Mouse (Mus musculus) ovary, postnatal 14 days (tissue): Measurements from ENCODE around the gene Lrrtm1.

Experiments used
- DNase-seq: peaks from one replicate; pipeline ENCODE4 v3.0.0; 2022; ENCODE audit warnings: low spot score

Lrrtm1 gene

DNA sequence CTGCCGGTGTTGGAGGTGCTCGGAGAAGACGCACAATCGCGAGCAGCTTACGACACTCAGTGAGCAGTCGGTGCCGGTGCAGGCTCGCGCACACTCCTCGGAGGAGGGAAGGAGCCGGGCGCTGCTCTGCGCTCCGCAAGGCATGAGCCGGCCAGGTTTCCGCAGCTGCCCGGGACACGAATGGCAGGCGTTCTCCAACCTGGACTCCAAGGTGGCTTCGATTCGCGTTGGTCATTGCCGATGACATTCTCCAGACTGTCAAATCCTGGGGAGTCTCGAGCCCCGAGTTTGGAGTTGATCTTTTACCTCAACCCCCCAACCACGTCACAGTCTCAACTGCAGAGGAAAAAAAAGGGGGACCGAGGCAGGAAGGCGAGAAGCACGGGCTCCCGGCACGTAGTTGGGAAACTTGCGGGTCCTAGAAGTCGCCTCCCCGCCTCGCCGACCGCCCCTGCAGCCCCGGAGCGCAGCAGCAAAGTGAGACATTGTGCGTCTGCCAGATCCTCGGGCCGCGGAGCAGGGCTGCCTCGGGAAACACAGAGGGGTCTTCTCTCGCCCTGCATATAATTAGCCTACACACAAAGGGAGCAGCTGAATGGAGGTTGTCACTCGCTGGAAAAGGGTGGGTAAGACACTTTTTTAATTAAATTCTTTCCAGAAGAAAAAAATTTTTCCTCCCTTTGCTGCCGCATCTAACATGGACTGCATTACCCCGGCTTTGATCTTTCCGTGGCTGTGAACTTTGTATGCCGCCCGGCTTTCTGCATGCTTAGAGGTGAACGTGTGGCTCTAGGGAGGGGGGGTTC, at the start of gene Lrrtm1:
Gene Lrrtm1 (plus strand): TSS at position 89 of the 806 bp plus-strand sequence.
- peak; percentile 29 for DNase-seq

DNA sequence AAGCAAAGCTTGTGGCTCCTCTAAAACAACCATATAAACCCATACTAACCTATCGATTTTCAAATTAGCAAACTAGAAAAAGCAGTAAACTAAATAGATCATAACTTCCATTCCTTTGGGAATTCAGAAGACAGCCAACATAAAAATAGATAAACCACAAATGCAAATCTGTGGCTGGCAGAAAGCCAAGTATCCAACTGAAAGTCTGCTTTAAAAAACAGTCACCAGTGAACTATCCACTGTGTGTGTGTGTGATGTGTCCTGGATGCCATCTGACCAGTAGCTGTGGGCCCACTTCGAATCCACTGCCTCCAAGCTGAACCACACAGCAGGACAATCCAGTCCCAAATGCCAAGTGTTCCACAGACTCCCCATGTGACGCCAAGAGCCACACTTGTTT, 45.8 kb upstream of the Lrrtm1 start:
- no peak for DNase-seq

DNA sequence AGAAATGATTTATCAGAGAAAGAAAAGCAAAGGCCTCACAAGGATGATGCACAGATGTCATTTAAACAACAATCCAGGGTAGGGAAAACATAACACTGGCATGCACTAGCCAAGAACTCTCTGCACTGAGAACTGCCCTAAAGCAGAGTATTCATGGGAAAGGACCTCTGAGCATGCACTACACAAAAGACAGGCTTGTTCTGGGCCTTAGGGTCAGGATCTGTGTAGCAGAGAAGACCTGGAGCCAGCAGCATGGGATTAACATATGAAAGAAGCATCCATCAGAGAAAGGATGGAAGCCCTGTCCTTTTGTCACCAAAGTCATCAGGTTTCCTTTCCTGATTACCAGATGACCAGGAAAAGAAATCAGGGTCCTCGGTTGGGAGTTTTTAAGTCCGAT, 43.1 kb upstream of the Lrrtm1 start:
- no peak for DNase-seq

DNA sequence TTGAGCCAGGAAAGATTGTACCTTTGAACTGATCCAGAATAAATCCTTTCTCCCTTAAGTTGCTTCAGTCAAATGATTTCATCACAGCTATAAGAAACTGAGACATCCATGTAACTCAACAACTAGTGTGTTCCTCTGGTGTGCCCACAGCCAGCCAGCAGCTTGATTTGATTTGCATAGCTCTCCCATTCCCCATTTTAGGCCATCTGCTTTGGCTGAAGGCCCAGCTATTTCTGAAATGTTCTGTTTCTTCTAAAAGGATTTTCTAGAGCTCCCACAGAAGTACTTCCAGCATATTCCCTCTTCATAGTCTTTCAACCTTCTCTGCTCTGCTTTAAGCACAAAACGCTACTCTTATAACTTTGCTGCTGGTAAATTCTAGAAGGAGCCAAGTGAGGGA, 33.3 kb upstream of the Lrrtm1 start:
- DNase-seq = no peak

DNA sequence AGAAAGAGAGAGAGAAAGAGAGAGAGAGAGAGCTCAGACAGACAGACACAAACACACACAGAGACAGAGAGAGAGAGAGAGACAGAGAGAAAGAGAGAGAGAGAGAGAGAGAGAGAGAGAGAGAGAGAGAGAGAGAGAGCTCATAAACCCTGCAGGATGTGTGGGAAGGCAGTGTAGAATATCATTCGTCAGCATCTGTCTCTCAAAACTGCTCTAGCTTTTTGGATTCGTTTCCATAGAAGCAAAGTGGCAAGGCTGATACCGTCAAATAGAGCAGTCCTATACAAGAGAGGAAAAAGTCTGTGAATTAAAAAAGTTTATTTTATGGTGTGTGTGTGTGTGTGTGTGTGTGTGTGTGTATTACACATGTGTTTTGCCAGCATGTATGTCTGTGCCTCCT, 32.6 kb upstream of the Lrrtm1 start:
- DNase-seq = no peak

DNA sequence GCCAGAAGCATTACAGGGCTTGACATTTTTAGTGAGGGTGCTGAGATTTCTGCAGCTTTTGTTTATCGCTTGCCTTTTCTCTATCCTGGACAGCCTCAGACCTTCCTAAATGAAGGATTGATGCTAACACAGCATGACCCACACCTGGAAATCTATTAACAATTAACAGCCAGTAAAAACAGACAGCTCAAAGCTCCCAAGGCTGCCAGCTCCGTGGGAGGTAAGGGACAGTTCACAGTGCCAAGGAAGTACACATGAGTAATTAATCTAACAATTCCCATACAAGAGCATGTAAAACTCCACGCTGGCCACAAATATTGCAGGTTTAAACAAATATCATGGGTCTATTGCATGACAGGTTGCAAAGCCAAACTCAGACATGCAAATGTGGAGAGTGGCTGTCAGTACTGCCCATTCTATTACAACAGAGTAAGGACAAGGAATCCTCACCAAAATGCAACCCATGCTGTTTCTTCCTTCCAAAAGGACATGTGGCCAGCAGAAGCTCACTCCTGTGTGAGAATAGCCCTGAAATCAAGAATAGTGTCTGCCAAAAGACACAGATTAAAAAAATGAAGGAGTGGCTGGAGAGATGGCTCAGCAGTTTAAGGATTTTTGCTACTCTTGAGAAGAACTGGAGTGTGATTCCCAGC, 28.6 kb upstream of the Lrrtm1 start:
- DNase-seq = no peak

DNA sequence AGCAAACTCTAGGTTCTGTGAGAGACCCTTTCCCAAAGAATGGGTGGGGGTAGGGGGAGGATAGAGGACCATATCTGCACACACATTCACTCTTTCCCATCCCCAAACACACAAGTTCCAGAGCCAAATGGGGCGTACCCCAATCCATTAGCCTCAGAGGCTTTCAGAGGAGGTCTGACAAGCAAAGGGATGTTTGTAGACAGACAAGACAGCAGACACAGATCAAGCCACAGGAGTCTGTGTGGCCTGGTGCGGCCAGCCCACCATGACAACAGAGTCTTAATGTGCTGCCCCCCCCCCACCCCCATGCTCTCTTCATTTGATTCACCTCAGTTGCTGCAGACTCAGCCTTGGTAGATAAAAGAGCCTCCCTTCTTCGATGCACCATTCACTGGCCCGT, 27.2 kb upstream of the Lrrtm1 start:
- DNase-seq = no peak

DNA sequence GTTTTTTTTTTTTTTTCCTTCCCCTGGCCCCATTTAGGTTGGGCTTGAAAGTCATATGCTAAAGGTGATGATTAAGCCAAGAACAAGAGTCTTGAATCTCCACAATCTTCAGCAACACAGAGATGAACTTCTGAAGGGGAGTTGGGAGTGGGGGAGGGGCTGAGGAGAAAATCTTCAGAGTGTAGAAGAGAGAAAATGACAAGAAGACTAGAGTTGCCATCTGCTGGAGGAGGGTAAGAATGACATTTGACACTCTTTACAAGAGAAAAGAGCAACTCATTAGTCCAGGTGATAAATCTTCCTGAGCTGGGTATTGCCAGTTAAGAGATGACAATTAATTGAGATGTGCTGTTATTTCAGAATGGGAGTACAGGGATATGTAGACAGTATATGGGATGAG, 23.6 kb upstream of the Lrrtm1 start:
- peak; percentile 11 for DNase-seq

DNA sequence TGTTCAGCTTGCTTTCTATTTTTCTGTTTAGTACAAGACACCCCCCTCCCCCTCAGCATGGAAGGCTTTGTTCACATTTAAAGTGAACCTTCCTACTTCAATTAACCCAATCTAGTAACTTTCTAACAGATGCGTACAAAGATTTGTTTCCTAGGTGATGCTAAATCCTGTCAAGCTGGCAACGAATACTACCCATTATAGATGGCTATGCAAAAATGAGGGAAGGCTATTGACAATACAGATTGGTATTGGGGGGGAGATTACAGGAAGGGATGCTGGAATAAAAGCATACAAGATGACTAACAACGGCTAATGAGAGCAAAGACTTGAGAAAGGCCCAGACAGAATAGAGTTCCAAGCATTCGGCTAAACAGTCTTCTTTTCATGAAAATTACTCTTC, 21.7 kb upstream of the Lrrtm1 start:
- DNase-seq = no peak

DNA sequence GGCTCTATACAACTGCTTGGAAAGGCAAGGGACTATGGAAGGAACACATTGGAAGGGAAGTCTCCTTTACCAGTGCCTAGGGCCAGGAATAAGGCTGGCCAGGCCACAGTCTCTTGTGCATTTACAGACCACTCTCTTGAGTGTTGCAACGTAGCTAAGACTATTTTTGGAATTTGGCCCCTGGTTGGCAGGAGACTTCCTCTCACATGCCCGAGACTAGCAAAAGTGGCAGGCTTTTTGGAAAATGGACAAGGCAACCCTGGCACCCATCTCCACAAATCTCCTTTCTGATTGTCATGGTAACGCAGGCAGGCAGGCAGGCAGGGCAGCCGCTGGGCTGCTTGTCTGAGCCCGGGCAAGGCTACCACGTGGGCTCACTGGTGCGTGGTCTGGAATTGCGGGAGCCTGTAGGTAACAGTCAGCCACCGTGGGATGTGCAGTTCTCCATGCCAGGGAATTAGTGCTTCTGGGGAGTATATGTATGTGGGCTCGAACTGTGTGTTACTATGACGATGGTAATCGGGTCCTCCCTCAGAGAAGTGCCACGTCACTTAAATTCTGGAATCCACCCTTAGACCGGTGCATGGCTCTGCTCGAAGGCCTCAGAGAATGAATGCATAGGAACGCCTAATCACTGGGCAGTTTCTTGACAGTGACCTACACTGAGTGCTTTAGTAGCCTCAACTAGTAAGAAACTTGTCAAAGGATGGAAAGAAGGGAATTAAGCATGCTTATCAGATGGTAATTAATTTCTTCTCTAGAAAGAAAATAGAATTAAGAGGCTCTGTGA, 19.4 kb upstream of the Lrrtm1 start:
- DNase-seq = no peak

DNA sequence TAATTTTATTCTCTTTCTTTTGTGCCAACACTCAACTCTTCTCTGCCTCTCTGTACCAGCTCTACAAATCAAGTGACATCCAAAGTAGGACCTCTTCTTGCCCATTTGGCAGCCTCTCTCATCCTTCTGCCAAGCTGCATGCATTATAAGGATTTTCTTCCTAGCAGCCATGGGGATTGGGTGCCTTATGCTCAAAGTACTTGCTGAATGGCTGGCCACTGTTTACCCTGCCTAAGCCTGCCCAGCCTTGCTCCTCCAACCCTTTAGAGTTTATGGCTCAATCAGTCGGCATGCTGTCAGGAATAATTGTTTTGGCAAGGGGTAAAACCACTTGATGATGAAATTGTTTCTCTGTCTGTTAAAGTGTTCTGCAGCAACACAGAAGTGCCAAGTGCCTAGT, 2.1 kb upstream of the Lrrtm1 start:
- DNase-seq = no peak

DNA sequence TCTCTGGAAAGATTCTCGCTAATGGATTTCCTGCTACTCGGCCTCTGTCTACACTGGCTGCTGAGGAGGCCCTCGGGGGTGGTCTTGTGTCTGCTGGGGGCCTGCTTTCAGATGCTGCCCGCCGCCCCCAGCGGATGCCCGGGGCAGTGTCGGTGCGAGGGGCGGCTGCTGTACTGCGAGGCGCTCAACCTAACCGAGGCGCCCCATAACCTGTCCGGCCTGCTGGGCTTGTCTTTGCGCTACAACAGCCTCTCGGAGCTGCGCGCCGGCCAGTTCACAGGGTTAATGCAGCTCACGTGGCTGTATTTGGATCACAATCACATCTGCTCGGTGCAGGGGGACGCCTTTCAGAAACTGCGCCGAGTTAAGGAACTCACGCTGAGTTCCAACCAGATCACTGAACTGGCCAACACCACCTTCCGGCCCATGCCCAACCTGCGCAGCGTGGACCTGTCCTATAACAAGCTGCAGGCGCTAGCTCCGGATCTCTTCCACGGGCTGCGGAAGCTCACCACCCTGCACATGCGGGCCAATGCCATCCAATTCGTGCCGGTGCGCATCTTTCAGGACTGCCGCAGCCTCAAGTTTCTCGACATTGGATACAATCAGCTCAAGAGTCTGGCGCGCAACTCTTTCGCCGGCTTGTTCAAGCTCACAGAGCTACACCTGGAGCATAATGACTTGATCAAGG, 1.2 kb downstream of the Lrrtm1 start:
- peak; percentile 6 for DNase-seq

DNA sequence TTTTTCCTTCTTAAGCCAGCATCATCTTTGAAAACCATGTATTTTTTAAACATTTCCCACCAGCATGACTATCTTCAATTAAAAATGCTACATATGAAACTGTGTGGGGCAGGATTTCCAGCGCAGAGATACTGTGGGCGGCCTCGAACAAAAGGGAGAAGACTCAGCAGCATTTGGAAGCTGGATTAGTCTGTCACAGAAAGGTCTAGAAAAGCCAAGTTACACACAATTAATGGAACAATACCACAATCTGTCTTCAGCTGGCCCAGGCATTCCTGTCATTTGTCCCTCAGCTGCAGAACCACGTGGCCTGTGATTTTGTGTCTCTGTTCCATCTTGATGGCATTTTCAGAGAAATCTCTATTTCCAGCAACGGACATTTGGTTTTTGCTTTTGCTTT, 11.0 kb downstream of the Lrrtm1 start:
- no peak for DNase-seq

DNA sequence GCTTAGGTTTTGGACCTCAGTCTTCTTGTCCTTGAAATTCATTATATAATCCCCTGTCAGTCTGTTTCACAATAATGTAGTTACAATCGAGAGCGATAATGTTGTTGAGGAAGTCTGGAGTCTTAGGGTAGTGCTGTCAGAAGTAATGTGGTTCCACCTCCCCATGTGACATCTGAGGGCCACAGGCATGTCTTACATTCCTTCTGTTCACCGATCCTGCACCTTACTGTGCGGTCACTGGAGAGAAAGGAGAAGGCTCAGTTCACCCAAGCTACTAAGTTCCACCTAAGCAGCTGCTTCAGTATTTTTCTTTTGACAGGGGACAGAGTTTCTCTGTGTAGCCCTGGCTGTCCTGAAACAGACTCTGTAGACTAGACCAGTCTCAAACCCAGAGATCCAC, 13.9 kb downstream of the Lrrtm1 start:
- no peak for DNase-seq

DNA sequence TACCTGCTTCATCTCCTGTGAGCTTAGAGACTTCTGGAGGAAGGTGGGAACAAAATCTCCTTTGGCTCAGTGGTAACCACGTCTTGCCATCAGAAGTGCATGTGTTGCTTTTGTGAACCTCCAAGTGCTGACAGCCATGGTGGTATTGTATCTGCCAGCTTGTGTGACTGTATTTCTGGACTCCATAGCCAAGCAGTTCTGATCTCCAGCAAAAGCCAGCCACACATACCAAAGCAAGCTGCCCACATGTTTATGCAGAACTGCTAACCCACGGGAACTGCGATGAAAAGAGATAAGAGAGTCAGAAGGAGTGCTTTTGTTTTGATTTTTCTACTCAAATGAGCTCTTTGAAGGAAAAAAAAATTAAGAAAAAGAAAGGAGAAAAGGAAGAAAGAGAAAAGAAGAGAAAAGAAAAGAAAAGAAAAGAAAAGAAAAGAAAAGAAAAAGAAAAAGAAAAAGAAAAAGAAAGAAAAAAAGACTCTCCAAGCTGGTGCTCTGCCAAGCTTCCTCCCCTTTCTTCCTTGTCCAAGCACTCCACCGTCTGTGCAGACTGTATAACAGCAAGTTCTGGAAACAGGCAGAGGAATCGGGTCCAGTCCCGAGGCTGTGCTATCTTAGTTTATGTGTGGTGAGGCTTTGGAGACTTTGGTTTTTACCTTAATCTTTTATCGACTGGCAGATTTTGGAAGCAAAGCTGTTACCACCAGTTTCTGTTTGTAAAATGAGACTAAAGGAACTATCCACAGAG, 15.0 kb downstream of the Lrrtm1 start:
- peak; percentile 23 for DNase-seq

DNA sequence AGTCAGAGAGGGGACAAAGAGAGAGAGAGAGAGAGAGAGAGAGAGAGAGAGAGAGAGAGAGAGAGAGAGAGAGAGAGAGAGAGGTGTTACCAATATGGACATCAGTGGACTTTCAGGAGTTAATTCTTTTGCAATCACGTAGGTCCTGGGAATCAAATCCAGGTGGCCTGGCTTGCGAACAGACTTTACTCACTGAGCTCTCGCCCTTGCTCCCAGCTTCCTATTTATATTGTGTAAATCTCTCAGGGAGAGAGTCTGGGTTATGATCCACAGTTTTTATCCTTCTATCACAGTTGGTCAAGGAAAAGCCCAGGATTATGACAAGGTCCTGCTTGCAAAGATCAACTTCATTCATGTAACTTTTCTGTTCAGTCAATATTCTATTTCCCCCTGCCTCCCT, 22.7 kb downstream of the Lrrtm1 start:
- no peak for DNase-seq

DNA sequence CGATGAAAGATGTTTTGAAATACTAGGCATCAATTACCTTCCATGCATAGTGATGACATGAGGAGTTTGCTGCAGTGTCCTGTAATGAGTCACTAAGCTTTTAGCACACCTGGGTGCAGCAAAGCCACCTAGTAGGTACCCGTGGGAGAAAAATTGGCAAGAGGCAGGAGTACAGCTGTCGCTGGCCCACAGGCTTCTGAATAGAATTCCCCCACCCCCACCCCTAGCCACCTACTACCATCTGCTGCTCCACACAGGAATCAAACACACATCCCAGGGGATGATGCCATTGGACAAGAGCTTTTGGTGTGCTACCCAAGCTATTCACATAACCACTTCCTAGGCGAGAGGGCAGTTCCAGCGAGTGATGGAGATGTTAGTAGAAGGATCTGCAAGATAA, 36.3 kb downstream of the Lrrtm1 start:
- no peak for DNase-seq

DNA sequence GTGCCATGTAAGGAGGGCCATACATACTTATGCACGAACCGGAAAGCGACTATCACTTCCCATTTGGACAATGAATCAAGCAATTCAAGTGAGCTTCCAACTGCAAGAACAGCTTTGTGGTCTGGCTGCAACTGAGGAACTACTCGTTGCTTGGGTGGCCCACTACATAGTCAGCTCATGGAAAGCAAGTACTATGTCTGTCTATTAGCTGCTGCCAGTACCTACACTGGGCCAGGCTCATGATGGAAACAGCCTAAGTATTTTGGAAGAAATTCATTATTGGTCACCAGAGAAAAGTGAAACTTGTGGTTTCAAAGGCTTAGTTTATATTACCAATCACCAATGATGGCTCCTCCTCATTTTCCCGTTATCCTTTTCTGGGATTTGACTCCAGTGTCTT, 43.8 kb downstream of the Lrrtm1 start:
- DNase-seq = no peak

DNA sequence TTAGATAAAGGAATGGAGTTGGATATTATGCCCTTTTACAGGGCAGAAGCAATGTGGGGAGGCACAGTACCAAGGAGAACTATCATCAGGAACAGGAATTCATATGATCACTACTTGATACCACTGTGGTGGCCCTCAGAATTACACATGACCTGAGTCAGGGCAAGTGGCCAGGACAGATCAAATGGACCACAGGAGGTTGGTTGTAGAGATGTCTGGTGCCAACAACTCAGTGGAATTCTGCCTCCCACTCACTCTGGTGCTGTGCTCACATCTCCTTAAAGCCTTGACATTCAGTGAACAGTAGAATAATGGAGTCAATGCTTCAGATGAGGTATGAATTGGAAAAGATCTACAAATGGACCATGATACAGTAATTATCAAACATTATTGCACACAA, 45.9 kb downstream of the Lrrtm1 start:
- no peak for DNase-seq

DNA sequence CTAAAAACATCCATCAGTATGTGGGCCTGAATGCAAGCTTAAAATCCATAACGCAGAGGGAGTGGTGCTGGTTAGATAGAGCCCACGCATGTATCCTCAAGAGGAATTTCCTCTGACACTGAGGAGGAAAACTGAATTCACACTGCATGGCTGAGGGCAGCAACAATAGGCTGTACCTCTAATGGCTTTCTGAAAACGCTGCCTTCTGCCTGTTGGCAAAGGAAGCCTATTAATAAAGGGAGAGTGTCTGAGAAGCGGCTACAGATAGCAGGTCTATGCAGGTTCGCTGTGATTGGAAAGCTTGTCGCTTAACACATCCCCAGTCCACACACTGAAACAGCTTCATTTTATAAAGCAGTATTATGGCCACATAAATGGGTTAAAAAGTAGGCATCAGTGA, 48.9 kb downstream of the Lrrtm1 start:
- no peak for DNase-seq

DNA sequence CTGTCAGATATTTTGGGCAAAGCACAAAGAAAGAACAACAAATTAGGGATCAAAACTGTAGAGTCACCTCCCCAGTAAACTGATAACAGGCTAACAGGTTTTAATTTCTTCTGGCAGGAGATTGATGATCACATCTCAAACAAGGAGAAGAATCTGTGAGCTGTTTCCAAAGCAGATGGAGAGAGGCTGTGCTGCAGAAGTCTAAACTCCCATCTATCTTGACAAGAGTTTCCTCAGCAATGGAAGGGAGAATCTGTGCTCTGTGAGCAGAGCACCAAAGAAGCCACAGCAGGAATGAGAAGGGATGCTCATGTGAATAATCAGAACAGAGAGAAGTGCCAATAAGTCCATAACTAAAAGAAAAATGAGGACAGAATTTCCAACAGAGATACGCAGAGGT, 58.8 kb downstream of the Lrrtm1 start:
- DNase-seq = no peak

DNA sequence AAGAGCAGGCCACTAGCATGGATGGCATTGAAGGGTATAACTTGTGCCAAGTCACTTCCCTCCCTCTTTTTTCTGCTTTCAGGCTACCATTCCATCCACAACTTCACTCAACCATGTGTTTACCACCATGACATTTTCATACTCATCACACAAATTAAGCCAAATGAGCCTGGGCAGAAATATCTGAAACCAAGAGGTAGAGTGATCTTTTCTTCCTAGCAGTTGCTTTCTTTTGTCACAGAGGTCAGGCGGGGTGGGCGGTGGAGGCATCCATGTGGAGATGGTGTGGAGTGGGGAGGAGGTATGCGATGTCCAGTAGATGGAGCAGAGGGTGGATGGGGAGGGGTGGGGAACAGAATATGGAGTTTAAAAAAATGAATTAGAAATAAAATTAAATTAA, 64.3 kb downstream of the Lrrtm1 start:
- DNase-seq = no peak
